Comparison of ENCODE assay signal across 8 mouse cellular contexts in the genomic region with DNA sequence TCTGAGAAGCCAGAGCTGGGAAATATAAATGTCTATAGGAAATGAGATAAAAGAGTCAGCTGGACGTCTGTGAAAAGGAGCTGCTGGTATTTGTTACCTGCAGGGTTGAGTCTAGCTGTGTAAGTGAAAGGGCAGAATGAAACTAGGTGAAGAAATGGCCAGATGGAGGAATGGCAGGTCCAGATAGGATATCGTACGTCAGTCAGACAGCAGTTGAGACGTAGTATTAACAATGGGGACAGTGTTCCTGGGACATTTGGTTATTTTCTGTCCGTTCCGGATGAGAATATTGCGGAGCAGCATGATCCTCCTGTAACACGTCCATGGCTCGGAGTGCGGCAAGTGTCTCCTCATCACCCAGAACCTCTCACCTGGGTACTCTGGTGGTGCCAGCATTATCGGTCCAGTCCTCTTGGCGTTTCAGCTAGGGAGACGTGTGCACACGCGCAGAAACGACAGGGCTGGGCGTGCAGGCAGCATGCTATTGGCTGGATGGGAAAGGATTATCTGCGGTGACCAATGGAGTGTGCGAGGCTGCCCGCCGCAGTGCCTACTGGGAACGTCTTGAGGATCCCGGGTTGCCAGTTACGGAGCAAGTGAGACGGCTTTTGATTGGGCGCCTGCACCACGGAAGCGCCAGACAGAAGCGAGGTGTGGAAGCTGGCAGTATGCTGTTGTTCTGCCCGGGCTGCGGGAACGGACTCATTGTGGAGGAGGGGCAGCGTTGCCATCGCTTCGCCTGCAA. TPM values are rescaled to one million over a fixed set of nuclear protein-coding genes. Genes with fewer than 3 reads are reported as not detected.
DNase-seq lines count a peak whose midpoint lies in the region; ATAC-seq and TF ChIP-seq lines count a peak whose summit lies in the region.

A gene (plus strand): TSS at position 547 of the 745 bp plus-strand sequence.

- under 1% methylated on average over 35 of the region's 35 CpGs for WGBS in heart, embryonic 12.5 days
- WGBS in kidney, postnatal 0 days: under 1% methylated on average over 35 of the region's 35 CpGs
- under 1% methylated on average over 35 of the region's 35 CpGs for WGBS in liver, embryonic 11.5 days
- WGBS in stomach, embryonic 14.5 days: under 1% methylated on average over 35 of the region's 35 CpGs

- peaks cover 11% of the 10 kb centered on the region for H3K36me3 ChIP-seq in heart, embryonic 12.5 days
- peaks cover 7% of the 10 kb centered on the region for H3K36me3 ChIP-seq in kidney, postnatal 0 days (ENCODE audit: insufficient read depth, low read length)
- peaks cover 2% of the 10 kb centered on the region; the same call in 1 of the 2 replicates for H3K36me3 ChIP-seq in liver, embryonic 11.5 days (ENCODE audit: control insufficient read depth, insufficient read depth, low read length)
- peaks cover 11% of the 10 kb centered on the region for H3K36me3 ChIP-seq in stomach, embryonic 14.5 days (ENCODE audit: control insufficient read depth, insufficient read depth, low read length)

- DNase-seq in CD4-positive helper T cell, adult 2 months (ENCODE audit: low read depth, low spot score): peak; percentile 96
- DNase-seq in brain, embryonic 18.5 days (ENCODE audit: low read depth, low spot score): peak; percentile 96
- peak; percentile 98 for DNase-seq in kidney, postnatal 0 days (ENCODE audit: low spot score)
- peak; percentile 85 for DNase-seq in liver, embryonic 11.5 days (ENCODE audit: low spot score)
- peak; percentile 96 for DNase-seq in naive thymus-derived CD4-positive, alpha-beta T cell, adult 2 months (ENCODE audit: low read depth)

- peak within 1 kb of the TSS; percentile 81 for H3K9ac ChIP-seq in heart, embryonic 12.5 days
- H3K9ac ChIP-seq in kidney, postnatal 0 days (ENCODE audit: low read depth, low read length): peak within 1 kb of the TSS; percentile 73
- H3K9ac ChIP-seq in liver, embryonic 11.5 days (ENCODE audit: low read depth, low read length): peak within 1 kb of the TSS; percentile 86
- peak within 1 kb of the TSS; percentile 66 for H3K9ac ChIP-seq in stomach, embryonic 14.5 days (replicated peaks; ENCODE audit: low read depth, low read length)

- no peaks in the 10 kb centered on the region for H3K9me3 ChIP-seq in heart, embryonic 12.5 days (replicated peaks)
- no peaks in the 10 kb centered on the region for H3K9me3 ChIP-seq in kidney, postnatal 0 days (replicated peaks; ENCODE audit: low read length)
- H3K9me3 ChIP-seq in liver, embryonic 11.5 days (ENCODE audit: control insufficient read depth, low read length): no peaks in the 10 kb centered on the region
- H3K9me3 ChIP-seq in stomach, embryonic 14.5 days (ENCODE audit: control insufficient read depth, low read depth, low read length): no peaks in the 10 kb centered on the region

- peak within 1 kb of the TSS; percentile 67 for H3K4me3 ChIP-seq in heart, embryonic 12.5 days
- peak within 1 kb of the TSS; percentile 62 for H3K4me3 ChIP-seq in kidney, postnatal 0 days (replicated peaks; ENCODE audit: low read depth, low read length)
- H3K4me3 ChIP-seq in liver, embryonic 11.5 days (ENCODE audit: low read depth, low read length): peak within 1 kb of the TSS; percentile 86
- H3K4me3 ChIP-seq in stomach, embryonic 14.5 days (ENCODE audit: low read depth, low read length): peak within 1 kb of the TSS; percentile 58

- peaks cover 19% of the 10 kb centered on the region for H3K4me1 ChIP-seq in heart, embryonic 12.5 days (replicated peaks)
- peaks cover 8% of the 10 kb centered on the region; the same call in 1 of the 2 replicates for H3K4me1 ChIP-seq in kidney, postnatal 0 days (replicated peaks; ENCODE audit: insufficient read depth, low read length)
- H3K4me1 ChIP-seq in liver, embryonic 11.5 days (replicated peaks; ENCODE audit: control insufficient read depth, insufficient read depth, low read length): peaks cover 12% of the 10 kb centered on the region
- peaks cover 13% of the 10 kb centered on the region; the same call in 1 of the 2 replicates for H3K4me1 ChIP-seq in stomach, embryonic 14.5 days (ENCODE audit: control insufficient read depth, insufficient read depth, low read length)

- peak within 1 kb of the TSS; percentile 39; the same call in 1 of the 2 replicates for H3K27ac ChIP-seq in heart, embryonic 12.5 days (ENCODE audit: poor library complexity, severe bottlenecking)
- H3K27ac ChIP-seq in kidney, postnatal 0 days: peak within 1 kb of the TSS; percentile 60
- H3K27ac ChIP-seq in liver, embryonic 11.5 days (ENCODE audit: low read depth, low read length): peak within 1 kb of the TSS; percentile 66; the same call in 1 of the 2 replicates
- peak within 1 kb of the TSS; percentile 62; the same call in 1 of the 2 replicates for H3K27ac ChIP-seq in stomach, embryonic 14.5 days (ENCODE audit: low read length)

- ATAC-seq in erythroid progenitor cell, adult 5-6 weeks (replicated peaks; ENCODE audit: low FRiP score, poor library complexity, severe bottlenecking): peak; percentile 96
- peak; percentile 100 for ATAC-seq in heart, embryonic 12.5 days (ENCODE audit: insufficient number of reproducible peaks, low FRiP score)
- ATAC-seq in kidney, postnatal 0 days (replicated peaks; ENCODE audit: low FRiP score, low read depth): peak; percentile 100
- peak; percentile 100 for ATAC-seq in liver, embryonic 11.5 days (replicated peaks; ENCODE audit: low FRiP score)
- ATAC-seq in stomach, embryonic 14.5 days (ENCODE audit: insufficient number of reproducible peaks, insufficient read depth, low FRiP score, low read depth): peak; percentile 100

- peak within 1 kb of the TSS; percentile 85 for H3K4me2 ChIP-seq in heart, embryonic 12.5 days
- peak within 1 kb of the TSS; percentile 90 for H3K4me2 ChIP-seq in kidney, postnatal 0 days (ENCODE audit: low read length)
- H3K4me2 ChIP-seq in liver, embryonic 11.5 days: peak within 1 kb of the TSS; percentile 85
- H3K4me2 ChIP-seq in stomach, embryonic 14.5 days (replicated peaks; ENCODE audit: low read depth, low read length): peak within 1 kb of the TSS; percentile 83

- H3K27me3 ChIP-seq in heart, embryonic 12.5 days (replicated peaks): no peaks in the 10 kb centered on the region
- H3K27me3 ChIP-seq in kidney, postnatal 0 days (ENCODE audit: insufficient read depth, low read length): no peaks in the 10 kb centered on the region
- no peaks in the 10 kb centered on the region for H3K27me3 ChIP-seq in liver, embryonic 11.5 days (replicated peaks; ENCODE audit: control insufficient read depth, insufficient read depth, low read length)
- no peaks in the 10 kb centered on the region for H3K27me3 ChIP-seq in stomach, embryonic 14.5 days (ENCODE audit: control insufficient read depth, insufficient read depth, low read length)

- no peak for TF ChIP-seq CTCF in kidney, postnatal 0 days (IDR thresholded peaks at IDR 0.05; ENCODE audit: low read depth)

RNA-seq across cellular contexts. Expression of the gene that starts here (rescaled TPM):
- 13.7 and 18.4 TPM in 2 replicates for total RNA-seq in erythroid progenitor cell, adult 5-6 weeks (2015; ENCODE audit: low replicate concordance)
- total RNA-seq in erythroid progenitor cell, adult 5-6 weeks (2017; ENCODE audit: low replicate concordance): 9.5 and 15.1 TPM in 2 replicates
- 52.3 and 53.3 TPM in 2 replicates for polyA plus RNA-seq in heart, embryonic 12.5 days (2016; fragmentation: Nextera tagmentation; extraction: Ambion mirVana)
- 55.4 and 58.2 TPM in 2 replicates for polyA plus RNA-seq in kidney, postnatal 0 days (2015; fragmentation: Nextera tagmentation; extraction: Ambion mirVana)
- polyA plus RNA-seq in liver, embryonic 11.5 days (2014; fragmentation: Nextera tagmentation; extraction: Ambion mirVana): 64.7 and 73.6 TPM in 2 replicates
- polyA plus RNA-seq in stomach, embryonic 14.5 days (2014; fragmentation: Nextera tagmentation; extraction: Ambion mirVana): 93.2 and 96.0 TPM in 2 replicates

Comparison
In these comparisons a context has a peak if more than half of its experiments do, and no peak if none do; other contexts are left out.
1. Peak in every context shown above with its lines: DNase-seq, ATAC-seq, H3K4me3 ChIP-seq and H3K27ac ChIP-seq.